Mouse (Mus musculus) embryonic fibroblast, embryonic 13.5 days (primary cell): ENCODE results near the gene St14.

Source experiments
- CTCF ChIP-seq: IDR thresholded peaks from 2 replicates; pipeline ENCODE4 v1.5.1; 2011; ENCODE audit warnings: mild to moderate bottlenecking, control low read depth, low read length, moderate library complexity, borderline replicate concordance; ENCODE audit not compliant: insufficient read depth
- POLR2A ChIP-seq: IDR thresholded peaks from 2 replicates; pipeline ENCODE4 v1.6.1; 2011; ENCODE audit warnings: low read depth, mild to moderate bottlenecking, control low read depth, low read length, moderate library complexity

GRCm38 (mm10) chr9:31089541-31089940 is 42.1 kb downstream of the St14 start:
- TF ChIP-seq POLR2A (no peak), CTCF (no peak)
